Mouse (Mus musculus) central nervous system, embryonic 18 days (tissue): ENCODE results near the gene Apol10b. TPM values are rescaled to one million over a fixed set of nuclear protein-coding genes. Genes with fewer than 3 reads are reported as not detected.

Experiments used
- polyA plus RNA-seq: library from polyadenylated mRNA; depleted of rRNA; stranded (reverse); fragments of >200 nt; gene quantifications from 2 replicates; pipeline ENCODE4 v1.2.3, GENCODE M21; 2012; rRNA removed

Gene Apol10b
- polyA plus RNA-seq = 0.03 and 0.05 TPM in 2 replicates

DNA sequence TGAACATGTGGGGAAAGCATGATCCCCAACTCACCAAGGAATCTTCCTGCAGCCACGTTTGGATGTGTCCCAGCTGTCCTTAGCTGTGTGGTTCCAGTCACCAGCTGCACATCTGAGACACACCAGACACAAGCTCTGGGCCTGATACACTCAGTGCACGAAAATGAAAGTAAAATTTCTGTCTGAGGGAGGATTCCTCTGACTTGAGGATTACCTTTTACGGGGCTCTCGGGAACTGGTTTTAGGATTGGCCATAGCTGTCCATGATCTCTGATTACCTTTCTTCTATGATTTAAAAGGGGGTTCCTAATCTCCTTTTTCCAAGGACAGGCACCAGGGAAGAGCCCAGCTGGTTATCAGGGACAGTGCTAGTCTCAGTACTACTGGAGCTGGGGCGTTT lies at the start of gene Apol10b:
TSS of gene Apol10b (minus strand) at position 165 of the 400 bp plus-strand sequence.

GRCm38 (mm10) chr15:77643176-77643575 lies 47.3 kb upstream of the Apol10b start, which contains the start of gene Apol11b:
Gene Apol11b (minus strand): TSS chr15:77643286.

GRCm38 (mm10) chr15:77598958-77599357 lies 3.0 kb upstream of the Apol10b start, which contains the start of gene Gm36245:
Gene Gm36245 (plus strand): TSS chr15:77599258.

DNA sequence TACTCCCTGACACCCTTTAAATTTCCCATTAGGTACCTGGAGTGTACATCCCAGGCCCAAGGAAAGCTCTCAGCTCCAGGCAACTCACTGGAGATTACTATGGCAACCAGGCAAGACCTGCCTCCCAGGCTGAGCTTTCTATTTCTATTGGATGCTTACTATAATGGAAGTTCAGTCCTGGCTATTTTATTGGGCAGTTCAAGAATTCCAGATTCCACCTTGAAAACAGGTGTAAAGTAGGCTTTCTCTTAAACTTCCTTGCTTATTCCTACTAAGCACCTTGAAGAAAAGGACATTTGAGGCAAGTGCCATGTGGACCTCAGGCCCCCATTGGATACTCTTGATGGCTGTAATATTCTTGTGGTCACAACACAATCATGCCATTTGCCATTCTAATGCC lies 34.1 kb downstream of the Apol10b start, which contains the start of gene 1700025B11Rik:
TSS of gene 1700025B11Rik (minus strand) at position 101 of the 400 bp plus-strand sequence.

Other genes starting within 250 kb of the Apol10b start
- 0.14 and 0.19 TPM in 2 replicates for gene Apol7a, start 197.0 kb downstream of the Apol10b start, polyA plus RNA-seq
- gene Apol9a, start 185.0 kb downstream of the Apol10b start, polyA plus RNA-seq = 0.28 and 0.67 TPM in 2 replicates
- 0.05 TPM in 1 of 2 replicates, not detected in the other for gene Apol7b, start 148.6 kb downstream of the Apol10b start, polyA plus RNA-seq
- not detected in 2 replicates for gene Apol10a, start 119.1 kb downstream of the Apol10b start, polyA plus RNA-seq
- gene Apol11a, start 87.9 kb downstream of the Apol10b start, polyA plus RNA-seq = not detected in 2 replicates
- gene Apol7c, start 62.8 kb downstream of the Apol10b start, polyA plus RNA-seq = not detected in 2 replicates
- not detected in 2 replicates for gene 1700025B11Rik, start 34.2 kb downstream of the Apol10b start, polyA plus RNA-seq
- gene Gm36245, start 3.1 kb upstream of the Apol10b start, polyA plus RNA-seq = not detected in 2 replicates
- gene Apol11b, start 47.2 kb upstream of the Apol10b start, polyA plus RNA-seq = not detected in 2 replicates
- gene Apol7e, start 102.7 kb upstream of the Apol10b start, polyA plus RNA-seq = 0.04 TPM in 2 replicates
- gene Apol9b, start 132.9 kb upstream of the Apol10b start, polyA plus RNA-seq = 0.09 and 0.23 TPM in 2 replicates
- gene Apol8, start 160.9 kb upstream of the Apol10b start, polyA plus RNA-seq = 0.25 and 0.27 TPM in 2 replicates
- 14.5 and 16.3 TPM in 2 replicates for gene Myh9, start 246.1 kb upstream of the Apol10b start, polyA plus RNA-seq